Mouse (Mus musculus): ENCODE measurements at regions not wholly inside any gene's neighbourhood (a gene's known extent, or its start where the extent isn't known, plus 50 kb on each side); places are given as distances from the start of the nearest gene placed in this dataset.

- Histone ChIP-seq H3K27me3 (no peaks in the 10 kb centered on the region), H3K9me3 (replicated peaks) (no peaks in the 10 kb centered on the region), H3K27ac (no peak overlapping the region), H3K36me3 (ENCODE audit: poor library complexity, severe bottlenecking) (no peaks in the 10 kb centered on the region), H3K4me3 (no peak overlapping the region), H3K4me2 (no peak overlapping the region), H3K9ac (no peak overlapping the region), H3K4me1 (no peaks in the 10 kb centered on the region)
- WGBS: 4% methylated on average over 5 of the region's 5 CpGs
- ATAC-seq: no peak
These were observed 106.6 kb downstream of the Pdcd6ip start for GRCm38 (mm10) chr9:113601451-113601850.

- 54% methylated on average over 6 of the region's 6 CpGs for WGBS
These were observed 120.8 kb downstream of the Pdcd6ip start for GRCm38 (mm10) chr9:113587260-113587659.

GRCm38 (mm10) chr9:113586477-113586876 is 121.6 kb downstream of the Pdcd6ip start:
- no peak overlapping the region for H3K27ac ChIP-seq
- H3K27me3 ChIP-seq: no peaks in the 10 kb centered on the region
- H3K4me3 ChIP-seq: no peak overlapping the region
- no peaks in the 10 kb centered on the region for H3K36me3 ChIP-seq (ENCODE audit: poor library complexity, severe bottlenecking)
- no peak overlapping the region for H3K9ac ChIP-seq
- H3K4me1 ChIP-seq: no peaks in the 10 kb centered on the region
- H3K9me3 ChIP-seq (replicated peaks): no peaks in the 10 kb centered on the region
- H3K4me2 ChIP-seq: no peak overlapping the region
- 93% methylated on average over 4 of the region's 4 CpGs for WGBS
- no peak for ATAC-seq

More at GRCm38 (mm10) chr9:113587260-113587659, 120.8 kb downstream of the Pdcd6ip start:
- Histone ChIP-seq H3K4me2 (no peak overlapping the region), H3K27ac (no peak overlapping the region), H3K9ac (no peak overlapping the region), H3K27me3 (no peaks in the 10 kb centered on the region), H3K4me1 (no peaks in the 10 kb centered on the region), H3K4me3 (no peak overlapping the region), H3K9me3 (replicated peaks) (no peaks in the 10 kb centered on the region), H3K36me3 (ENCODE audit: poor library complexity, severe bottlenecking) (no peaks in the 10 kb centered on the region)
- no peak for ATAC-seq

- H3K4me1 ChIP-seq: no peaks in the 10 kb centered on the region
- no peaks in the 10 kb centered on the region for H3K36me3 ChIP-seq (ENCODE audit: poor library complexity, severe bottlenecking)
- H3K27me3 ChIP-seq: no peaks in the 10 kb centered on the region
- H3K4me2 ChIP-seq: no peak overlapping the region
- 61% methylated on average over 9 of the region's 9 CpGs for WGBS
- no peak overlapping the region for H3K4me3 ChIP-seq
- H3K9ac ChIP-seq: no peak overlapping the region
- no peak overlapping the region for H3K27ac ChIP-seq
- no peak for ATAC-seq
- no peaks in the 10 kb centered on the region for H3K9me3 ChIP-seq (replicated peaks)
These were observed 129.8 kb downstream of the Pdcd6ip start for GRCm38 (mm10) chr9:113578221-113578620.

DNA sequence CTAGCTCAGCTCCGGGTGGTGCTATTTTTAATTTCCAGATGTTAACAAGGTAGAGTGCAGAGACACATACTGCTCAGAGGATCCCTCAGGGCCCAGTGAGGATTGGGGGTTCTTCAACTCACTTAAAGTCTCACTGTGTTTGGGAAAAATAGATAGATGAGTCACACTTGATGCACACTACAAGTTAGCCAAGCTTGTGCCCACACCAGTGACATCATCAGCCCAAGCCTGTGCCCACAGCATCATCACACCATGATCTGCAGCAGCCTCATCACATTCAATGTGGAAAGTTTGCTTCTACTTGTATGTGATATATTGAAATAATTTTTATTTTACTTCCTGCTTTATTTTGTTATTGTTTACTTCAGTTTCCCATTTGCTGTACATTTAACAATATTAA is 139.2 kb downstream of the Pdcd6ip start:
- no peaks in the 10 kb centered on the region for H3K4me1 ChIP-seq
- H3K36me3 ChIP-seq (ENCODE audit: poor library complexity, severe bottlenecking): no peaks in the 10 kb centered on the region
- H3K4me3 ChIP-seq: no peak overlapping the region
- no peak for ATAC-seq
- no peak overlapping the region for H3K9ac ChIP-seq
- H3K27ac ChIP-seq: no peak overlapping the region
- whole genome bisulfite sequencing: 95% methylated on average over 1 of the region's 1 CpGs
- H3K4me2 ChIP-seq: no peak overlapping the region
- no peaks in the 10 kb centered on the region for H3K9me3 ChIP-seq (replicated peaks)
- no peaks in the 10 kb centered on the region for H3K27me3 ChIP-seq

GRCm38 (mm10) chr9:113567705-113568104 is 140.4 kb downstream of the Pdcd6ip start:
- ATAC-seq: no peak
- WGBS: 83% methylated on average over 1 of the region's 1 CpGs

GRCm38 (mm10) chr9:113566620-113567019 is 141.4 kb downstream of the Pdcd6ip start:
- no peak overlapping the region for H3K4me3 ChIP-seq
- H3K9ac ChIP-seq: no peak overlapping the region
- no peaks in the 10 kb centered on the region for H3K4me1 ChIP-seq
- no peak for ATAC-seq
- WGBS: 78% methylated on average over 3 of the region's 3 CpGs
- no peak overlapping the region for H3K4me2 ChIP-seq
- H3K27me3 ChIP-seq: no peaks in the 10 kb centered on the region
- no peaks in the 10 kb centered on the region for H3K36me3 ChIP-seq (ENCODE audit: poor library complexity, severe bottlenecking)
- H3K27ac ChIP-seq: no peak overlapping the region
- no peaks in the 10 kb centered on the region for H3K9me3 ChIP-seq (replicated peaks)

More at GRCm38 (mm10) chr9:113567705-113568104, 140.4 kb downstream of the Pdcd6ip start:
- no peak overlapping the region for H3K9ac ChIP-seq
- no peak overlapping the region for H3K4me2 ChIP-seq
- H3K27me3 ChIP-seq: no peaks in the 10 kb centered on the region
- no peak overlapping the region for H3K27ac ChIP-seq
- H3K36me3 ChIP-seq (ENCODE audit: poor library complexity, severe bottlenecking): no peaks in the 10 kb centered on the region
- H3K4me1 ChIP-seq: no peaks in the 10 kb centered on the region
- H3K9me3 ChIP-seq (replicated peaks): no peaks in the 10 kb centered on the region
- H3K4me3 ChIP-seq: no peak overlapping the region

DNA sequence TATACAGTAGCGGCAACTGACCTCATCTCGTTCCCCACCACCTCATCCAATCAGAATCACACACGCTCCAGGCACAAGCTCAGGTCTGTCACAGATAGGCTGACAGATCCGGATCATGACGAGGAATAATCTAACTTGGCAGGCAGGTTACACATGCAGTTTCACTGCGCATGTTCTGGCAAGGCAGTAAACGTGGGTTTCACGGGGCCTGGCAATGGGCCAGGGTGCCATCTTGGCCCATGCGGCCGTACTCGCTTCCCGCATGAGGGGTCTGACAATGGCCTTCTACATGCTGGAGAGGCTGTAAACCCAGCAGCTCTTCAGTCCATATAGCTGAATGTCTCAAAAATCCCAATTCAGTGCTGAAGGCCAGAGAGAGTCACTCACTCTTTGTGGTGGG is 154.1 kb downstream of the Pdcd6ip start:
- no peaks in the 10 kb centered on the region for H3K4me1 ChIP-seq
- no peak overlapping the region for H3K4me2 ChIP-seq
- no peak for ATAC-seq
- no peak overlapping the region for H3K27ac ChIP-seq
- H3K4me3 ChIP-seq: no peak overlapping the region
- no peak overlapping the region for H3K9ac ChIP-seq
- 91% methylated on average over 12 of the region's 12 CpGs for WGBS
- no peaks in the 10 kb centered on the region for H3K27me3 ChIP-seq
- no peaks in the 10 kb centered on the region for H3K36me3 ChIP-seq (ENCODE audit: poor library complexity, severe bottlenecking)
- no peaks in the 10 kb centered on the region; the same call in 1 of the 2 replicates for H3K9me3 ChIP-seq (replicated peaks)

- Histone ChIP-seq H3K36me3 (ENCODE audit: poor library complexity, severe bottlenecking) (no peaks in the 10 kb centered on the region), H3K27me3 (no peaks in the 10 kb centered on the region), H3K9me3 (replicated peaks) (no peaks in the 10 kb centered on the region; the same call in 1 of the 2 replicates), H3K4me3 (no peak overlapping the region), H3K9ac (no peak overlapping the region), H3K27ac (no peak overlapping the region), H3K4me1 (no peaks in the 10 kb centered on the region), H3K4me2 (no peak overlapping the region)
- ATAC-seq: no peak
- WGBS: 91% methylated on average over 3 of the region's 3 CpGs
These were observed 160.6 kb downstream of the Pdcd6ip start for GRCm38 (mm10) chr9:113547458-113547857.

- Histone ChIP-seq H3K4me3 (no peak overlapping the region), H3K27ac (no peak overlapping the region), H3K27me3 (no peaks in the 10 kb centered on the region), H3K4me2 (no peak overlapping the region), H3K9ac (no peak overlapping the region), H3K36me3 (ENCODE audit: poor library complexity, severe bottlenecking) (no peaks in the 10 kb centered on the region), H3K9me3 (replicated peaks) (no peaks in the 10 kb centered on the region), H3K4me1 (no peaks in the 10 kb centered on the region)
- WGBS: 85% methylated on average over 2 of the region's 2 CpGs
- no peak for ATAC-seq
These were observed 179.5 kb downstream of the Pdcd6ip start for GRCm38 (mm10) chr9:113528586-113528985.

DNA sequence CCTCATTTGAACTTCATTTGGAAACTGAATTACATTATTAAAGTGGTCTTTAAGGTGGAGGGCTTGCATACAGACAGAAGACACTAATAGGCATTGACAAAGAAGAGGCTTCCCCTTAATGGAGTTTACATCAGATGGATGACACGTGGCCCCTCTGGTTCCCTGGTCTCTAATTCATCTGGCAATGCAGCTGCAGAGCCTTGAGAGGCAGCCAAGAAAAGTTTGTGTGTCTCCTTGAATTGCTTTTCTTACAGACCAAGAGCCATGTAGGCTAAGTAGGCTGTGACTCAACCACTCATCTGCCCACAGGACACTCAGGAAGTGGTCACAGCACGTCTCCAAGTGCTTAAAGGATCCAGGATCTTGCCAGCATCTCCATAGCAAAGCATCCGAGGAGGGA is 183.8 kb downstream of the Pdcd6ip start:
- no peak overlapping the region for H3K27ac ChIP-seq
- H3K9ac ChIP-seq: no peak overlapping the region
- H3K27me3 ChIP-seq: no peaks in the 10 kb centered on the region
- H3K4me2 ChIP-seq: no peak overlapping the region
- no peak for ATAC-seq
- no peaks in the 10 kb centered on the region for H3K4me1 ChIP-seq
- H3K36me3 ChIP-seq (ENCODE audit: poor library complexity, severe bottlenecking): no peaks in the 10 kb centered on the region
- WGBS: 80% methylated on average over 3 of the region's 3 CpGs
- H3K4me3 ChIP-seq: no peak overlapping the region
- no peaks in the 10 kb centered on the region for H3K9me3 ChIP-seq (replicated peaks)

DNA sequence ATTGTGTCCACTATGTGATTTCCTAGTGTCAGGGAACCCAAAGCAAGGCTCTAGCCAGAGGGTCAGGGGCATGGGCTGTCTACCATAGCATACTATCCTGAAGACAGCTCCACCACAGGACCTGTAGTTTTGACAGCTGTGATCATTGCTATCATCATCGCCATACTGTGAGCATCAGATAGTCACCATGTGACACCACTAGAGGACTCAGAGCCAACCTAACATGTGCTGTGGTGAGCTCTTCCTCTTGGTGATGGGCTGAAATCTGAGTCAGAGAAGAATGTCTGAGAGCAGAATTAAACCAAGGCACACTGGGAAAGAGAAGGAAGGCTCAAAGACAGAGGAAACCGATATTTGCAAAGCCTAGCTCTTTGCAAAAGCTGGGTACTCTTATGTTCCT is 184.9 kb downstream of the Pdcd6ip start:
- no peak for ATAC-seq
- Histone ChIP-seq H3K9me3 (replicated peaks) (no peaks in the 10 kb centered on the region), H3K36me3 (ENCODE audit: poor library complexity, severe bottlenecking) (no peaks in the 10 kb centered on the region), H3K27ac (no peak overlapping the region), H3K4me1 (no peaks in the 10 kb centered on the region), H3K4me3 (no peak overlapping the region), H3K4me2 (no peak overlapping the region), H3K9ac (no peak overlapping the region), H3K27me3 (no peaks in the 10 kb centered on the region)
- WGBS: 95% methylated on average over 2 of the region's 2 CpGs

GRCm38 (mm10) chr9:113519727-113520126 is 188.3 kb downstream of the Pdcd6ip start:
- Histone ChIP-seq H3K27me3 (no peaks in the 10 kb centered on the region), H3K4me3 (no peak overlapping the region), H3K9me3 (replicated peaks) (no peaks in the 10 kb centered on the region), H3K27ac (no peak overlapping the region), H3K9ac (no peak overlapping the region), H3K36me3 (ENCODE audit: poor library complexity, severe bottlenecking) (no peaks in the 10 kb centered on the region), H3K4me1 (no peaks in the 10 kb centered on the region), H3K4me2 (no peak overlapping the region)
- no peak for ATAC-seq
- WGBS: 68% methylated on average over 10 of the region's 10 CpGs

All from forebrain, embryonic 13.5 days (tissue).